Mouse (Mus musculus) lung, postnatal 36 days (tissue): ENCODE measurements around the gene Lair1.
"Not testable (repeated sequence)": the region's sequence is repeated elsewhere in the genome, so short reads cannot be mapped to it uniquely, and the experiment has no call there.

Experiments used
- DNase-seq: peaks from one replicate; pipeline ENCODE4 v3.0.0; 2022; ENCODE audit warnings: mixed read lengths

The Lair1 gene

DNA sequence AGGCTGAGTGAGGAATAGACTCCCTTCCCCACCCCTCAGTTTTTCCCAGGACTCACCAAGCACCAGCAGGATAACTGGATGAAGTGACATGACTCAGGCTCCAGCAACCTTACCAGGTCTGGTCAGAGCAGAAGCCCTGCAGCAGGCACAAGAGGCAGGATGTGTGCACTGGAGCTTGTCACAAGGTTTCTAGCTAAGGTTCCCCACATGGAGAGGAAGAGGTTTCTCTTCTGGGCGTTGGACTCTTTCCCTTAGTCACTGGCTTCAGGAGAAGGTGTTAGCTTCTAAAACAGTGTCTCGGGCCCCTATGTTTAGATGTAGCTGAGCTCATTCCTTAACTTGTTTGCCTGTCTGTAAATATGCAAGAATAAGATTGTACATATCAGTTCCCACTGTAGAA is at the start of gene Lair1:
TSS of gene Lair1 (minus strand) at position 192 of the 400 bp plus-strand sequence.
- DNase-seq, result peak; percentile 36

DNA sequence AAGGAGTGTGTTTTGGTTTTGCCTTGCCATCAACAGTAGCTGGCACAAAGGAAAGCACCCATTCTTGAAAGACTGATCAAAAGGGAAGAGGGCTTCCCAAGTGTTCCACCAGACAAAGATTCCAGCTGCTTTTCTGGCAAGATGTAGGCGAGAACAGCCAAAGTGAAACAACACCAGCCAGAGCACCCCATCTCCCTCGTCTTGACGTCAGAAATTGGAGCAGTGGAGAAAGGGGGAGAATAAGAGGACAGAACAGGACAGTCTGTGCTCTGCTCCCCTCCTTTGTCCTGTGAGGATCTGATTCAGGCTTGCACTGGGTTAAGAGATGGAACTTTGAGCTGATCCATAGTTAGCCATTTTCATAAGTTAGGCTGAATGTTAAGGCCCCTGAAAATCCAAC is 48.8 kb upstream of the Lair1 start:
- DNase-seq, result no peak

DNA sequence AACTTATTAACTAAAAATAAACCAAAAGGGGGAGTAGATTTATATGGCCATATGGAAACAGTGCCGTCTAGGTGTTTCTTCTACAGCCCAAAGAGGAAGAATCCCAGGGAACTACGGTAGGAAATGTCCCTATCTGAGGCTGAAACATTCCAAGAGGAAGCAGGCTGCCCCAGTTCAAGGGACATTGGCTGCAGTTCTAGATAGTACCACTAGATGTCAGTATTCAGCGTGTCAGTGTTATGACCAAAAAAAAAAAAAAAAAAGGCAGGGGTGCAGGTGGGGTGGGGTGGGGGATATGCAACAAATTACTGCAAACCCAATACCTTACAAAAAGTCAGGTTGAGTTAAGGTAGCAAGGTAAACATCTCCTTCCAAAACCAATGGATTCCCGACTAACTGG is 40.4 kb upstream of the Lair1 start:
- peak; percentile 73 for DNase-seq

DNA sequence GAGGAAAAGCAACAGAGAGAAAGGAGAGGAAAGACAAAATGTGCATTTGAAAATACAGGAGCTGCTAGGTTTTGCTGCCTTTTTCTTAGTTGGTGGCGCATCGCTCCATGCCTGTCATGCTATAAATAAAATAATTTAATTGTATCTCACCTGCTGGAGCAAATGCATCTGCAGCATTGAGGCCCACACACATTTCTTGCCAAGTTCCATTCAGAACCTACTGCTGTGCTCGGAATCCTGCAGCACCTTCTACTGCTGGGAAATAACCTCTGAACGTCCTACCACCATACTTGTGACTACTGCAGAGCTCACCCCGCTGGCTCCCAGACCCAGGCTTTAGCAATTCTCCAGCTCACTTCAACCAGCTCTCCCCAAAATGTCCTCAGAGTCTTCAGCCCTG is 38.1 kb upstream of the Lair1 start:
- no peak for DNase-seq

DNA sequence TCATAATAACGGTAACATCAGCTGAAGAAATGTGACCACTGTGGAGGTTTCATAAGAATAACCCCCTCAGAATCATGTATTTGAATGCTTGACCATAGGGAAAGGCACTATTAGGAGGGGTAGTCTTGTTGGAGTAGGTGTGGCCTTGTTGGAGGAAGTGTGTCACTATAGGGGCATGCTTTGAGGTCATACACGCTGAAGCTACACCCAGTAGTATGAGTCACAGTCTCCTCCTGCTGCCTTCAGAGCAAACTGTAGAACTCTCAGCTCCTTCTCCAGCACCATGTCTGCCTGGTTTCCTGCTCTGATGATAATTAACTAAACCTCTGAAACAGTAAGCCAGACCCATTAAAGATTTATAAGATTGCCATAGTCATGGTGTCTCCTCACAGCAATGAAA is 35.8 kb upstream of the Lair1 start:
- DNase-seq, result no peak

DNA sequence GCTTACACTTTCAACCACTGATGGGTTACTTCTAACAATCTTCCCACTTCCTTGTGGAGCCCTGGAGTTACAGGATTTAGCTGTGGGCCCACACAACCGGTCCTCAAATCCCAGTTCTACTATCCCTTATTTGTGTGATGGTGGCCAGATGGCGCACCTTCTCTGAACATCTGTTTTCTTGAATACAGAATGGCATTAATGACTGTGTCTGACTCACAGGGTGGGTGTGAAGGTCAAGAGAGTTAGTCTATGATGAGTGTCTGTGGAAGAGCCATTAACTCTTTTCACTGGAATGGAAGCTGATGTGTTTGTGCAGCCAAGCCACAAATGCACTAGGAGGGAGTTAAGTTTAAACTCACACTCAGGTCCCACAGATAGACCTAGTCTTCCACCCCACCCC is 35.3 kb upstream of the Lair1 start:
- DNase-seq, result no peak

DNA sequence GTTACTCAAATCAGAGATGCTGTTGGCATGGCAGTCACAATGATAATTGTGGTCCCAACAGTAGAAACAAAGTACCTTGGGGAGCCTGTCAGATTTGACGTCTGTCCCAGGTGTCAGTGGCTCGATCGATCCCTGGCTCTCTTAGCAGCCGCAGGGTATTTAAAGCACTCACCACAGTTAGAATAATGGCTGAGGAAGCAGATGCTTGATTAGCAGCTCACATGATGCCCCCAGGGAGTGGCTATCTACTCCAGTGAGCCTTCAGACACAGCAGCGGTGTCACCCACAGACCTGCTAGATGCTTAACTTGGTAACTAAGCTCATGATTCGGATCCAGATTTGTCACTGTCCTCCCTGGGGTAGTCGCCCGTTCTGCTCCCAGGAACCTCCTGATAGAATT is 28.2 kb upstream of the Lair1 start:
- DNase-seq, result no peak

DNA sequence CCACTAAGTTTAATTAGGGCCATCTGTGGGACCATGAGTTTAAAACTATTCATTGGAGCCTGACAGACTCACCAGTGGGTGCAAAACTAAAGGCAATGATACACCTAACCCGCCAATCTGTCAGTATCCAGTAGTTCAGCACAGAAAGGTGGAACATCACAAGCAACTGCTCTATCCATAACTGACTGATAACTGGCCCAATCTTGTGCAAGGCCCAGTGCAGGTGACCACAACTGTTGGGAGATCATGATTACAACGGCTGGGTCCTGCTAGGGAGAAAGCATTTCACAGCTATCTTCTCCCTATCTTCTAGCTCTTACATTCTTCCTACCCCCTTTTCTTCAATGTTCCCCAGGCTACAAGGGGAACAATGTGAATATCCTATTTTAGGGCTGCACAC is 25.7 kb upstream of the Lair1 start:
- no peak for DNase-seq

DNA sequence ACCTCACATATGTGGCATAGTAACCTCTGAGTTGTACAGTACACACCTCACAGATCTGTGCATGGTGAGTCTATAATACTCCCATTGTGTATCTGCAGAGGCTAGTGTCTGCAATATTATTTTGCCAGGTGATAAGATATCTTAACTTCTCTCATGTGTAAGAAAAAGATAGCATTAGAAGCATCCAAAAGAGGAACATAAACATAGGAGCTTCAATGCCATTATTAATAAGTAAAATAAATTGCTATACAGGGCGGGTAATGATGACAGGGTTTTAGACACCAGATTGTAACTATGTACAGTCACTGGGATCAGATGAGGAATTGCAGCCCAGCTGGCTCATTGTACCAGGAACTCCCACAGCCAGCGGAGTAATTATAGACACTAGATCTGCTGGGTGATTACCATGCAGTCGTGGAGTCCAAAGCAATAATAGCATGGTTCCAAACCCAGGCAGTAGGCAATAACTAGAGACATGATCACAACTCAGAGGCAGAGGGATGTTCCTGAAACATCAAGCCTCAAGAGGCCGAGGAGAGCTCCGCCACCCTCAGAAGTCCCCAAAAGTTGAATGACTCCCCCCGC is 25.0 kb upstream of the Lair1 start:
- DNase-seq, result no peak

DNA sequence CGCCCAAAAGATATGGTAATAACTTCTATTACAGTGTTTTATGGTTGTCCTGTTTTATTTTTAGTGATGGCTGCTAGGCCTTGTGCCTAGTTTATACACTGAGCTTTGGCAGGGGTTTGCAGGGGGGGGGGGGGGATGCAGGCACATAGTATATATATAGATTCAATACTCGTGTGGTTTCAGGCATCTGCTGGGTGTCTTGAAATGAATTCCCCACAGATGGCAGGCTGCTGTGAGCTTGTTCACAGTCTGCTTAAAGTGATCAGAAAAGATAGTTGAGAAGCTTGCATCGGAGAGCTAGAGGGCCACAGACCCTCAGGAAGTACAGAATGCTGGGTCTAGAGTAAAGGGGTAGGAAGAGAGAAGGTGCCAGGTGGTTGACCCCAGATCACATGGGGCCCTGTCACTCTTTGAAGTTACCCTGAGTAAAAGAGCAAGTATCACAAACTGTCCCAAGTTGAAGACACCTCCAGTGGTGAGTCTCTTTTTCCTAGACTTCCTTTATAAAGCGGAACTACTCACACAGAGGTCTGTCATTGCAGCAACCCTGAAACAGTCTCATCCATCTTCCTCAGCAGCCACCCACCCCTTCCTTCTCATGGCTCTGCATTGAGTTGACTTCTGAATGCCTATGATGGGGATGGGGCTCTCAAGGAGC is 24.4 kb upstream of the Lair1 start:
- peak; percentile 35 for DNase-seq

DNA sequence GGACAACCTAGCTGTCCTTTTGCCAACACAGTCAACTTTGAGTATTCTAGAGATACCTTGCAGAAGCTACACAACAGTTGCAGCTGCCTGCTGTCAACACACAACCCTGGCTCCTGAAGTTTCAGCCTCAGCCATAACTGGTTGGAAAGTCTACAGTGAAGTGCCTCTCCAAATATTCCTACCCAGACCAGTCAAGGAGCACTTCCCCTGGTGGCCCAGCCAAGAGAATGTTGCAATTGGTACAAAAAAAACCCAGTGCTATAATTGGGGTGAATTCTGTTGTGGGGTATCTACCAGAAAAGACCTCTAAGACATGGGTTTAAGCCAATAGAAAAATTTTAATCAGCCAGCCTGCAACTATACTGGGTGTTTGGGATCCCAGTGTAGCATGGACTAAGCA is 22.6 kb upstream of the Lair1 start:
- peak; percentile 35 for DNase-seq

DNA sequence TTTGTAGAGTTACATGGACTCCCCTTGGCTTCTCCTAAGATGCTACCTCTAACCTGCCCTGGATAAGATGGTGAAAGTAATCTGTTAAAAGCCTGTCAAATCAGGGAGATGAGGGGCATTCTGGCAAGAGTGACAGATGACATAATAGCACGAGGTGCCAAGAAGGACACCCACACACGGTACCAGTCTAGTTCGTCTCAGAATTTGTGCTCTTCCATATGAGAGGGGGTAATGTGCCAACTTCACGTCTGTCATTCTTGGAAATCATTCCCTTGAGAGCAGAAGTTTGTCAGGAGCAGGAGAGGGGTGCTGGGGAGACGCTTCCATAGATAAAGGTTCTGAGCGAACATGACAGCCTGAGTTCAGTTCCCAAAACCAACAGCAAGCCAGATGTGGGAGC is 21.2 kb upstream of the Lair1 start:
- no peak for DNase-seq

DNA sequence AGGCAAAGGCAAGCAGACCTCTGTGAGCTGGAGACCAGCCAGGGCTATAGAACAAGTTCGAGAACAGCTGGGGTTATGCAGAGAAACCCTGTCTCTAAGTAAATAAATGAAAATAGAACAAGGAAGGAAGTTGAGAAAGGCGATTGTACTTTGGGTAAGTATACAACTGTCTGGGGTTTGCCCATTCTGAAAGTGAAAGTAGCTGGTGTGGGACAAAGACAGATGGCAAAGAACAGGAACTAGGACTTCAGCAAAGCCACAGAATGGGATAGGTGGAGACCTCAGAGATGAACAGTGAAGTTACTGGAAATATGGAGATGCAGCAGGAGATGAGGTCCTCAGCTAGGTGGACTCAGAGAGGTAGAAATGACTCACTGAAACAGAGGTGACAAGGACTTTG is 19.8 kb upstream of the Lair1 start:
- DNase-seq, result peak; percentile 74

DNA sequence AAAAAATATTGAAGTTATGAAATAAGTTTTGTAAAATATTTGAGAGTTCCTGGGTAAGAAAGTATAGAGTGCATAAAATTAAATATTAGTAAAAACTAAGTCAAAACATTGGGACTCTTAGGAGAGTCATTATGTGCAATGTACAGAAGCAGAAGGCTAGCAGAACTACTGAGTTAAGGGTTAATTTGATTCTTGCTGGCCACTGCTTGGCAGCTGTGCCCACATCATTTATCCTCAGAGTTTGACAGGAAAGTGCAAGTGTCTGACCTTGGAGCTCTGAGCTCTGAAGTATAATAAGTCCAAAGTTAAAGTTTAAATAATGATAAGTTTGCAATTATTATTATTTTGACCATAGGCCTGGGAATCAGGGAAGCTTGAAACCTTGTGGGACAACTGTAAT is 18.7 kb upstream of the Lair1 start:
- no peak for DNase-seq

DNA sequence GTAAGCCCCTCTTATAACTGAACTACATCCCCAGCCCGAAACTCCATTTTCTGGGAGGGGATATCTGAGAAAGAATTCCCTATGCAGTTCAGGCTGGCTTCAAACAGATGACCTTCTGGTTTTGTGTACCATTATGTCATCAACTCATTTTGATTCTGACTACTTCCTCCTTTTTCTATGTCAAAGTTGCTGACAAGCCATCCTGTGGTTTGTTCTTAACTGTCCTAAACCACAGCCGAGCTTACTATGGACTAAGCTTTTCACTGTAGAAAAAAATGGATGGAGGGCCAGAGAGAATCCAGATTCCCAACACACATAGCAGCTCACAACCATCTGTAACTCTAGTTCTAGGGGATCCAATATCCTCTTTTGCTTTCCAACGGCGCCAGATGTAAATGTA is 17.5 kb upstream of the Lair1 start:
- peak; percentile 53 for DNase-seq

DNA sequence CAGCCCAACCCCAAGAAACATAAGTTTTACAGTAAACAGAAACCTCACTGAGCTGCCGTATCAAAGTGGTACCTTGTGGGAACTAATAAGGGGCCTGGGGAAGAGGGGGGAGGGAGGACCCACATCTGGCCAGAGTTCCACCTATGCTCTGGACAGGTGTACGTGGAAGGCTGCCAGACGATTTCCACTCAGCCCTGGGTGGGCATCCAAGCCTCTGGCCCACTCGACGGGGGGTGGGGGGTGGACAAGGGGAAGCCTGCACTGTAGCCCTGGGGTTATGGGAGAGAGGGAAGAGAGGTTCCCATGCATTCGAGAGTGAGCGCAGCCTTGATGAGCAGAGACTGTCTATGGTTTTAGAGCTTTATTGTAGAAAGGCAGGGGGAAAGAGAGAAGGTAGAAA is 16.5 kb upstream of the Lair1 start:
- no peak for DNase-seq

DNA sequence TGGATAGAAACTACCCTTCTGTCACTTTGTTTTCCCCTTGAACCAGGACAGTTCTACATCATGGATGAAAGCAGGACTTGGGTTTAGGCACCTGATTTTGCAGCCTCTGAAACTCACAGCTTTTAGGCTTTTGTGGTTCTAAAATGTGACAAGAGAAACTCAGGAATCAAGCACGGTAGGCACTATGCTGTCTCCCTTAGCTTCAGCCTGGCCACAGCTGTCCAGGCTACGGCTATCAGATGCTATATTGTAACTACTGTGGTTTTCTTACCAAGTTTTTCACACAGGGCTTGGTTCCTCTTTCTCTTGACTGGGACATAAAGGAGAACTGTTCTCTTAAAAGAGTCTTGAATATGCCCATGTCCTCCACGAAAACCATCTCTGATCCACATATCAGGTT is 10.1 kb upstream of the Lair1 start:
- DNase-seq, result peak; percentile 34

DNA sequence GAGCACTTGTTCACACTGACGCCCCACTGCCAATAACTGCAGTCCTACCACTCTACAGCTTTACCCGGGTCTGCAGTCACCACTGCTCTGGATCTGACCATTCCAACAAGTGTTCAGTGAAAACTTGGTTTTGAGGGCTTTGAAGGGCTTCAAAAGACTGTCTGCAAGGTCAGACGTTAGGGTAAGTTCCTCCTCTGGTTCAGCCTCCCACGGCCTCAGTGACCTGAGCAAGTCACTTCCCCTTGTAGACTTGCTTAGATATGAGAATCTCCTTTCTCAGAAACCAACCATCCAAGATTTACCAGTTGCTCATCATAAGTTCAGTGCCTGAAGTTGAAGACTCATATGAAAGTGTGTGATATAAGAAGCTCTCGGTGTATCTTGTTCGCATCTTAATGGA is 8.1 kb upstream of the Lair1 start:
- DNase-seq, result peak; percentile 42

DNA sequence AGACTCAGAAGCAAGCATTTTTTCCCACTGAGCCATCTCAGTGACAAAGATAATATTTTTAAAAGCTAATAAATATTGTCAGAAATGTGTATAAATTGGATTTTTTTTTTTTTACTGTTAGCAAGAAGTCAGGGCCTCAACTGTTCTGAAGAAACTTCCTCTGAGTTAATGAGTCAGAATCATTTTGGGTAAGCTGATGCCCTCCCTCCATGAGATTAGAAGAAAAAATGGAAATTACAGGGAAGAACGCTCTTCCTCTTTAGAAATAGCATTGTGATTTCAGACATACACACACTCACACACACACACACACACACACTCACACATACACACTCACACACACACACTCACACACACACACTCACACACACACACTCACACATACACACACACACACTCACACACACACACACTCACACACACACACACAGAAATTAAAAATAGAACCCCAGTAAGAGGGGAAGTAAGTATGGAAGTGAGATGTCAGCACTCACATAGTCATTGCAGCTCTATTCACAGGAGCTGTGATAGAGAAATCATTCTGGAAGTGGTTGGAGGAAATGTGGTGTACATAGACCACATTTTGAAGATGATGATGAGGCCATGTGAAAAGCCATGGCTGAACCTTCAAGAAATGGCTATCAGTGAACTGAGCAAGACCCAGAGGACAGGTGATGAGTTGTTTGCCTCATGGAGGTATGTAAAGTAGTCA is 866 bp upstream of the Lair1 start:
- no peak for DNase-seq

DNA sequence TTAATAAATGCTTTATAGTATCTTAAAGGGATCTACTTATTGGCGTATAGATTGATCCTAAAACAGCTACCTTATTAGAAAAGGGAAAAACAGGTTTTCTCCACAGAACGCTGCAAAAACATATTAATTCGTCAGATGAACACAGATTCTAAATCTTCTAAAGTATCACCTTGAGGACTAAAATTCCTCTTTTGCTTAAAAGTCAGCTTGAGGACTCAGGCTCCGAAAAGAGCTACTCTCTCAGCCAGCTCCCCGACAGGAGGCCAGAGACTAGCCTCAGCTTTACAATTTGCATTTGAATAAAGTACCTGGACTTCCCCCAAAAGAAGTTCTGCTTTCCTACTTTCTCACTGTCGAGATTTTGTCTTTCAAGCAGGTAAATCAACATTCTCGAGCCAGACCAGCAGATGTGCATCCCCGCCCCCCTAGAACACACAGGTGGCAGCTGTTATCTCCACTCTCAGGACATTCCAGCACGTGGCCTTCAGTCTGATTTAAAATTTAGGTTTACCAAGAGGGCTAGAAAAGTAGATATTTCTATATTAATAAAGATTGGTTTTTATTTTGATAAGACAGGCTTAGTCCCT is 2.3 kb downstream of the Lair1 start:
- DNase-seq, result peak; percentile 16

DNA sequence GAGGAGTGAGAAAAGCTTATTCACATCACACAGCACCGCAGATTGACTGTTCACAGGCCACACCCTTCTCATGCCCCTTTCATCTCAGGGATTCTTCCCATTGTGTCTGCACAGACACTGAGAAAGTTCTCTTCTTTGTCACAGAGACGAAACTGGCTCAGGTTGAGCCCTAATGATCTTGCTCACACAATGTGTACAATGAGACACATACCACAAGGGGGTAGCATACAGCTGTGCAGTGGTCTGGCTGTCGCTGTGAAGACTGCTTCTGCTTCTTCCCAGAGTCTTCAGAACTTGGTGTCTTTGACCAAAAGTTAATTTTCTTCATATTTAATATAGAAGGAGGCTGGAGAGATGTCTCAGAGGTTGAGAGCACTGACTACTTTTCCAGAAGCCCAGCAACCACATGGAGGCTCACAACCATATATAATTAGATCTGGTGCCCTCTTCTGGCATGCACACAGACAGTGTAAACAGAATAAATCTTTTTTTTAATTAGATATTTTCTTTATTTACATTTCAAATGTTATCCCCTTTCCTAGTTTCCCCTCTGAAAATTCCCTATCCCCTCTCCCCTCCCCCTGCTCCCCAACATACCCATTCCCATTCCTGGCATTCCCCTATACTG is 36.1 kb downstream of the Lair1 start:
- DNase-seq, result peak; percentile 51

DNA sequence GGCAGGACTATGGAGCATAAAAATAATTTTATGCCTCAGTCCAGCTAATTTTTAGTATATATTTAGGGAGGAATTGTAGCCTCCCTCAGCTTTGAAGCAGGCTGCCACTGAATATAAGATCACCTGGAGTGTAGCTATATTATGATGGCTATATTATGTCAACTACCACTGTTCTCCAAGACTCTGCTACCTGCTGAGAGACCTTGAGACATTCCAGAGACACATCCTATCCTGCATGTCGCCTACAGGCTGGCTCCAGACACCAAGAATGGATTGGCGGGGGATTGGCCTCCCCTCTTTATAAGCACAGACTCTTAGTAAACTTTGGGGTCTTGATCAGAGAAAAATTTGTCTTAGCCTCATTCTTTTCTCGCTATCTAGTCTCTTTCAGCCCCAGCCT is 58.4 kb downstream of the Lair1 start:
- not testable (repeated sequence) for DNase-seq

DNA sequence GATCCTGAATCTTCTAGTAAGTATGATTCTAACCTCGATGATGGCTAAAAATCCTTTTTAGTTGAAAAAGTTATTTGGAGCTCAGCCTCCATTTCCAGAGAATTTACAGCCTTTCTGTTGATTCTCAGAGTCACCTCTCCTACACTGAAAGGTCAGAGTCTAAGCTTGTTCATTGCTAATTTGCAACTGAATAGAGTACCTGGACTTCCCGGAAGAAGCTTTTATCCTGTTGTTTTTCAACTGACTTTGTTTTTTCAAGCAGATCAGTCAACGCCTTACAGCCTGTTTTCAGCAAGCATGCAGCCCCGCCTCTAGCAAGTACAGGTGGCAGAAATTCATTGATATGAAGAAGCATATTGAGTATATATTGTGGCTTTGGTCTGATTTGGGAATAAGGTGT is 59.0 kb downstream of the Lair1 start:
- not testable (repeated sequence) for DNase-seq

DNA sequence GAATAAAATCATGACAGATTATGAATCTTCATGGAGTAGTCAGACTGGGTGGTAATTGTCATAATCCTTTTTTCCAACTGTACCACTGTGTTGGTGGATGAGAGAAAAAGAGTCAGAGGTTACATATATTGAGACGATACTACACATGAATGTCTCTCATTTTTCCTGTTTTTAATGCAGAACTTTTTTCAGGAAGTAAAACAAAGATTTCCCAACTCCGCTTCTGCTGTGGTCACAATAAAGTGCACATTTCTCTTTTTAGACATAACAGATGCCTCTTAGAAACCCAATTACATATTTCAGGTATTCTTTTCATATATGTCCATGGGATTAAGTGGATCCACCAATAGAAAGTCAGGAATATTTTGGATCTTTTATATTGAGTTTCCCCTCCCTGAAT is 101.0 kb downstream of the Lair1 start:
- DNase-seq, result peak; percentile 17
